Mouse (Mus musculus): ENCODE results near the gene Lct.

DNA sequence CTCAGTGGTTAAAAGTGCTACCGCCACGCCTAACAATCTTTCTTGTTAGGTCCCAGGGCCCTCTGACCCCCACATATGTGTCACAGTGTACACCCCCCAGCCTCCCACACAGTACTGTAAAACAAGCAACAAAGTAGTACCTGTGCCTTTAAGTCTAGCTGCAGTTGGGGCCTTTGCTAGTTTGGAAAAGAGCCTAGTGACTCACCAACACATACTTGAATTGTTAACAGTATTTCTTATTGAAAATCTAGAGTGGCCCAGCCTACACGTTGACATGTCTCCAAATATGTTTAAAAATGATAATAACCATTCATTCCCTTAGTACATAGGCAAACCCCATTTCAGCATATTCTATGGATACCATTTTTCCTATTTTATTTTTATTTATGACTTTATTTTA lies 57.4 kb downstream of the Lct start:
- TF ChIP-seq POLR2A (IDR thresholded peaks at IDR 0.05; ENCODE audit: insufficient read length, low read depth) (no peak), REST (IDR thresholded peaks at IDR 0.05; ENCODE audit: insufficient read depth, insufficient read length) (no peak), E2F4 (IDR thresholded peaks at IDR 0.05; ENCODE audit: insufficient read depth) (no peak), USF1 (IDR thresholded peaks at IDR 0.05; ENCODE audit: low read depth) (no peak), MAX (IDR thresholded peaks at IDR 0.05; ENCODE audit: low read depth) (no peak)

All from myocyte (in vitro differentiated cells).